Mouse (Mus musculus) hindbrain, embryonic 16.5 days (tissue): Measurements from ENCODE around the gene Ankdd1b. TPM values are rescaled to one million over a fixed set of nuclear protein-coding genes. Genes with fewer than 3 reads are reported as not detected.

ENCODE experiments used
- polyA plus RNA-seq: library from polyadenylated mRNA; unstranded; fragments of >200 nt; fragmentation: Nextera tagmentation; extraction: Ambion mirVana; gene quantifications from 2 replicates; pipeline ENCODE4 v1.2.1, GENCODE M21; 2015

Gene Ankdd1b
- polyA plus RNA-seq, 1 experiment from 2014 or later, result 0.55 TPM

Other genes starting within 250 kb of the Ankdd1b start
- 16.4 and 19.0 TPM in 2 replicates for gene Poc5, start 82.9 kb downstream of the Ankdd1b start, polyA plus RNA-seq
- not detected in 2 replicates for gene Gm17622, start 19.5 kb upstream of the Ankdd1b start, polyA plus RNA-seq
- gene Polk, start 71.4 kb upstream of the Ankdd1b start, polyA plus RNA-seq, result 7.4 and 7.9 TPM in 2 replicates
- 7.5 and 7.6 TPM in 2 replicates for gene Col4a3bp, start 71.4 kb upstream of the Ankdd1b start, polyA plus RNA-seq
- gene Hmgcr, start 199.7 kb upstream of the Ankdd1b start, polyA plus RNA-seq, result 160 and 179 TPM in 2 replicates